Mouse (Mus musculus): Measurements from ENCODE around the gene Eif6. TPM values are rescaled to one million over a fixed set of nuclear protein-coding genes. Genes with fewer than 3 reads are reported as not detected.

The Eif6 gene
- polyA plus RNA-seq (2015; fragmentation: Nextera tagmentation; extraction: Ambion mirVana), result 140 and 156 TPM in 2 replicates

DNA sequence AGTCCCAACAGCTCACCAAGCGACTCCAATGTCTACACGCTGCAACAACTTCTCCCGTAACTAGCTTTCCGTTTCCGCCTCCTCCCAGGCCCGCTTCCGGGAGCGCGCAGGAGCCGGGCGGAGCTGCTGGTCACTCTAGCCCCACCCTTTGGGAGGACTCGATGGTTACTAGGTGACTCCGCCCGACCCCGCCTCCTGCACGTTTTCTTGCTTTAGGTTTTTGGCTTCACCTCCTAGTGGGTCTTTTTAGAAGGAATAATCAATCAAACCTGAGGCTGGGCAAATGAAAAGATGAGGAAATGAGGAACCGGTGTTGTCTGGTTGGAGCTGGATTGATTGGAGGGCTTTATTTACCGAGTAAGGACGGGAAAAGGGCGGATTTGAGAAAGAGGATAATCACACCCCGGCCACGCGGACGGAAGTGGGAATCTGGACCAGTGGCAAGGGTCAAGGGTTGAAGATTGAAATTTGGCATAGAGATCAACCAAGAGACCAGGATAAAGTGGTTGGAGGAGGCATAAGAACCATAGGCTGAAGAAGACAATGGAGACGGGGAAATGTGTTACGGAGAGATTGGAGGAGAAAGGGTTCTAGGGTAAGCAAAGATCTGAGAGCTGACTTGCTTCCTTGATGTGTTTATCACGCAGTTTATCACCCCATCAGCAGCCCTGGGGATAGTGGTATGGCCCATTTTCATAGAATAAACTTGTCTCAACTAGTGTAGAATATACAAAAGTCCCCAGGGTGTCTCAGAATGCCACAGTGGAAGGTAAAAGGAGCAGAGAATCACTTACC, at the start of gene Eif6:
Gene Eif6 (minus strand): TSS at position 296 of the 795 bp plus-strand sequence.
- peak; percentile 96 for ATAC-seq (replicated peaks)

DNA sequence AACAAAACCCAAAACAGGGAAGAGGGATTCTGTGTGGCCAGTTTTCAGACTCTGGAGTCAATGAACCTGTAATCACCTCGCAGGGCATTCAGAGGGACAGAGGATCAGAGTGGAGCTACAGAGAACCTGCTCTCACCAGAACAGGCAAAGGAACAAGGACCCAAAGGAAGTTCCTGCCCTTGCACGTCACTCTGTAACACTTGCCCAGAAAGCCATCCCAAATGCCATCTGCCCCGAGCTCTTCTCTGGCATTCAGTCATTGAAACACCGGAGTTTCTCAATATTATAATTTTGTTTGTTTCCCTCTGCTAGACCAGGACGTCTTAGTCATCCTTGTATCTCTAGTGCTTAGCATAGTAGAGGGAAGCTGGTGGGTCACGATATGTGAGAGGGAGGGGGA, 46.9 kb upstream of the Eif6 start:
- no peak overlapping the region for H3K27ac ChIP-seq
- H3K9me3 ChIP-seq, result no peaks in the 10 kb centered on the region
- no peak overlapping the region for H3K9ac ChIP-seq
- no peak for ATAC-seq (replicated peaks)
- no peak overlapping the region for H3K4me2 ChIP-seq
- 0 out of 2 replicates have a peak, but pooled peaks cover 12% of the 10 kb centered on the region for H3K36me3 ChIP-seq (replicated peaks)
- no peaks in the 10 kb centered on the region for H3K4me1 ChIP-seq
- no peak overlapping the region for H3K4me3 ChIP-seq
- no peaks in the 10 kb centered on the region for H3K27me3 ChIP-seq (replicated peaks)
- WGBS, result 85% methylated on average over 6 of the region's 6 CpGs

More for the DNA sequence above, at the start of gene Eif6:
- Histone ChIP-seq H3K9ac (peak within 1 kb of the TSS; percentile 60), H3K27ac (peak within 1 kb of the TSS; percentile 85), H3K4me1 (peaks cover 21% of the 10 kb centered on the region), H3K9me3 (no peaks in the 10 kb centered on the region), H3K27me3 (replicated peaks) (no peaks in the 10 kb centered on the region), H3K4me2 (peak within 1 kb of the TSS; percentile 85), H3K36me3 (replicated peaks) (peaks cover 12% of the 10 kb centered on the region), H3K4me3 (peak within 1 kb of the TSS; percentile 71)
- 2% methylated on average over 27 of the region's 27 CpGs for WGBS

- no peak overlapping the region for H3K27ac ChIP-seq
- ATAC-seq (replicated peaks), result no peak
- no peaks in the 10 kb centered on the region for H3K9me3 ChIP-seq
- H3K36me3 ChIP-seq (replicated peaks), result 0 out of 2 replicates have a peak, but pooled peaks cover 12% of the 10 kb centered on the region
- WGBS, result 72% methylated on average over 10 of the region's 10 CpGs
- H3K4me1 ChIP-seq, result no peaks in the 10 kb centered on the region
- no peak overlapping the region for H3K4me3 ChIP-seq
- H3K4me2 ChIP-seq, result no peak overlapping the region
- H3K9ac ChIP-seq, result no peak overlapping the region
- no peaks in the 10 kb centered on the region for H3K27me3 ChIP-seq (replicated peaks)
These were observed 46.3 kb upstream of the Eif6 start for GRCm38 (mm10) chr2:155872930-155873507.

- Histone ChIP-seq H3K4me1 (no peaks in the 10 kb centered on the region), H3K9me3 (no peaks in the 10 kb centered on the region), H3K9ac (no peak overlapping the region), H3K4me3 (no peak overlapping the region), H3K4me2 (no peak overlapping the region), H3K36me3 (replicated peaks) (0 out of 2 replicates have a peak, but pooled peaks cover 12% of the 10 kb centered on the region), H3K27ac (no peak overlapping the region), H3K27me3 (replicated peaks) (no peaks in the 10 kb centered on the region)
- ATAC-seq (replicated peaks), result no peak
- WGBS, result 75% methylated on average over 8 of the region's 8 CpGs
These were observed 45.8 kb upstream of the Eif6 start for GRCm38 (mm10) chr2:155872486-155872885.

DNA sequence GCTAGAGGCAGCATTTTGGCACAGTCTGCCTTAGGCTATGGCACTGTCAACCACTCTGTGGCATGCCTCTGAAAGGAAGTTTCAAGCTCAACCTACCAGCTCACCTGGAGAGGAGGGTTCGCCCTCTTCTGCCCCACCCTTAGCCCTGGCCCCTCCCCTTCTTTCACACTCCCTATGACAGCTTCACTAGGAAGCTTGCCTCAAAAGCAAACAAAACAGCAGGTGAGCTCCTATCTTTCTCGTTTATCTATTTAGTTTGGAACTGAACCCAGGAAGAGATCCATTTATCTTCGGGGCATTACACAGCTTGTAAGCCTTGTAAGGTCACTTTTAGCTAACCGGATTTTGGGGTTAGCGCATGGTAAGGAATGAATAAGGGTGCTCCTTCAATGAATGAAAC, 43.0 kb upstream of the Eif6 start:
- H3K27ac ChIP-seq, result no peak overlapping the region
- H3K4me3 ChIP-seq, result no peak overlapping the region
- no peaks in the 10 kb centered on the region for H3K27me3 ChIP-seq (replicated peaks)
- H3K4me1 ChIP-seq, result no peaks in the 10 kb centered on the region
- H3K9ac ChIP-seq, result no peak overlapping the region
- WGBS, result 81% methylated on average over 5 of the region's 5 CpGs
- H3K36me3 ChIP-seq (replicated peaks), result 0 out of 2 replicates have a peak, but pooled peaks cover 5% of the 10 kb centered on the region
- ATAC-seq (replicated peaks), result no peak
- no peak overlapping the region for H3K4me2 ChIP-seq
- no peaks in the 10 kb centered on the region for H3K9me3 ChIP-seq

DNA sequence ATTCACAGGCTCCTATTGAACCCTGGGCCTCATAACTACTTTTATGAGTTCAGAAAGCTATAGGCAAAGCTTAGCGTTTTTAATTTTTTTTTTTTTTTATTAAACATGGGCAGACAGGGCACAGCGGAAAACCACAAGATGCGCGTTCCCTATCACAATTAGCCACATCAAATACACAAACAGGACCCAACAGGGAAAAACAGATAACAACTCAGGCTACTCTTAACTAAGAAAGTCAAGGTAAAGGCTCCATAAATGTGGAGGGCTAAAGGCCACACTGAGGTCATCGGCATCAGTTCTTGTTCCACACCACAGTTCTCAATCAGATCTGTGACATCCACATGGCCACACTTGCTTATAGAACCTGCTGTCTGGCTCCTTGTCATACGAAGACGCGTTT, 41.6 kb upstream of the Eif6 start:
- ATAC-seq (replicated peaks), result no peak
- Histone ChIP-seq H3K27me3 (replicated peaks) (no peaks in the 10 kb centered on the region), H3K9ac (no peak overlapping the region), H3K9me3 (no peaks in the 10 kb centered on the region), H3K27ac (no peak overlapping the region), H3K4me2 (no peak overlapping the region), H3K4me1 (peaks cover 3% of the 10 kb centered on the region), H3K4me3 (no peak overlapping the region), H3K36me3 (replicated peaks) (no peaks in the 10 kb centered on the region)
- 96% methylated on average over 8 of the region's 8 CpGs for whole genome bisulfite sequencing

GRCm38 (mm10) chr2:155863301-155863867, 36.7 kb upstream of the Eif6 start:
- H3K9me3 ChIP-seq, result no peaks in the 10 kb centered on the region
- peak overlapping the region; percentile 13; the same call in 1 of the 2 replicates for H3K4me2 ChIP-seq
- WGBS, result 46% methylated on average over 11 of the region's 11 CpGs
- no peak overlapping the region for H3K4me3 ChIP-seq
- H3K27me3 ChIP-seq (replicated peaks), result no peaks in the 10 kb centered on the region
- no peaks in the 10 kb centered on the region for H3K36me3 ChIP-seq (replicated peaks)
- peak; percentile 74 for ATAC-seq (replicated peaks)
- no peak overlapping the region for H3K9ac ChIP-seq
- peak overlapping the region; percentile 45 for H3K27ac ChIP-seq
- H3K4me1 ChIP-seq, result peaks cover 6% of the 10 kb centered on the region

DNA sequence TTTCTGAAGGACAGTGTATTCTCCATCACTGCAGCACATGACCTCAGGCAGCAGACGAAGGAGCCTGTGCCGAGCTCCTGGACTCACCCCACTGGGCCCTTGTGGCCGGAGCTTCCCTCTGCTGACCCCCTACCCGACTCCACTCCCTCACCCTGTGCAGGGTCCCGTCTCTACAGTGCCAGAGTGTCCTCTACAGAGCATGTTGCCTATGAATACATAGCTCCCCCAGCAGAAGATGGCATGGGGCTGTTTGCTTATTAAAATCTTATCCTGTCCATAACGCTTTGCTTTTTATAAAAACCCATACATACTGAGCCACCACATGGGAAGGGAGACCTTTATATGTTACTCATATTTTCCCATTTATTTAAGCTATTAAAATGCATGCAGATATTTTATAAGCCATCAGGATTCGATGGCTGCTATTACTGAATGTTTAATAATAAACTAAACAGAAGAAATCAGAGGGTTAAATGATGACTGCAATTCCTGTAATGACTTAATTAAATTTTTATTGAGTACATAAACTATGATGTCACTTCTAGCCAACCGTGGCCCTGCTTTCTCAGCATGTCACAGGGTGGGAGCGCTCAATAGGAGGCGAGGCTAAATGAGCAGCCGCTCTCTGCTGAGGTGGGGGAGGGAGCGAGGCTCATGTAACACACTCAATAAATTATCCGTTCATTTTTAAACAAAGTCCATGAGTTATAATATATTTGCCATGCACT, 36.0 kb upstream of the Eif6 start:
- H3K27me3 ChIP-seq (replicated peaks), result no peaks in the 10 kb centered on the region
- H3K9me3 ChIP-seq, result no peaks in the 10 kb centered on the region
- 58% methylated on average over 13 of the region's 13 CpGs for WGBS
- H3K4me1 ChIP-seq, result peaks cover 6% of the 10 kb centered on the region
- ATAC-seq (replicated peaks), result peak; percentile 93
- H3K36me3 ChIP-seq (replicated peaks), result no peaks in the 10 kb centered on the region
- H3K4me2 ChIP-seq, result peak overlapping the region; percentile 13; the same call in 1 of the 2 replicates
- peak overlapping the region; percentile 55; the same call in 1 of the 2 replicates for H3K27ac ChIP-seq
- no peak overlapping the region for H3K9ac ChIP-seq
- no peak overlapping the region for H3K4me3 ChIP-seq

GRCm38 (mm10) chr2:155861581-155861980, 34.9 kb upstream of the Eif6 start:
- no peaks in the 10 kb centered on the region for H3K27me3 ChIP-seq (replicated peaks)
- no peak for ATAC-seq (replicated peaks)
- H3K4me1 ChIP-seq, result peaks cover 6% of the 10 kb centered on the region
- no peak overlapping the region for H3K9ac ChIP-seq
- no peak overlapping the region for H3K27ac ChIP-seq
- H3K4me2 ChIP-seq, result no peak overlapping the region
- H3K4me3 ChIP-seq, result no peak overlapping the region
- no peaks in the 10 kb centered on the region for H3K9me3 ChIP-seq
- H3K36me3 ChIP-seq (replicated peaks), result no peaks in the 10 kb centered on the region
- WGBS, result 94% methylated on average over 6 of the region's 6 CpGs

DNA sequence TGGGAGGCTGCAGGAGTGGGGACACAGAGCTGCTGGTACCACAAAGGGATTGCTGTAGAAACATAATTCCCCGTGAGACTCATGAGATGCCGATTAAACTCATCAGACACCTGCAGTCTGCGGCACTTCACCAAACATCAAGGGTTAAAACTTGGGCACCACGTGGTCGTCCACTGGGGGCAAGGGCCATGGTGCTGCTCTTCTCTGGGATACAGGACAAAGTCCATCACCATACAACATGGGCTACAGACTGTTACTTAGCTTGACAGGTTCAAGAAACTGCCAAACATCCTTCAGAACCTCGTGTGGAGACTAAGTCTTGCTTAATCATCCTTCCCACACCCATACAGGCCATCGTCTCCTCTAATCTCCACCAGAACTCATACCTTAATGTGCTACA, 33.4 kb upstream of the Eif6 start:
- H3K36me3 ChIP-seq (replicated peaks), result no peaks in the 10 kb centered on the region
- no peaks in the 10 kb centered on the region for H3K27me3 ChIP-seq (replicated peaks)
- H3K4me1 ChIP-seq, result peaks cover 6% of the 10 kb centered on the region
- H3K27ac ChIP-seq, result no peak overlapping the region
- no peak overlapping the region for H3K4me2 ChIP-seq
- no peak overlapping the region for H3K4me3 ChIP-seq
- ATAC-seq (replicated peaks), result no peak
- H3K9ac ChIP-seq, result no peak overlapping the region
- no peaks in the 10 kb centered on the region for H3K9me3 ChIP-seq
- 85% methylated on average over 7 of the region's 7 CpGs for WGBS

- H3K4me2 ChIP-seq, result no peak overlapping the region
- H3K9me3 ChIP-seq, result no peaks in the 10 kb centered on the region
- 91% methylated on average over 5 of the region's 5 CpGs for WGBS
- no peaks in the 10 kb centered on the region for H3K27me3 ChIP-seq (replicated peaks)
- no peak for ATAC-seq (replicated peaks)
- no peak overlapping the region for H3K27ac ChIP-seq
- H3K4me3 ChIP-seq, result no peak overlapping the region
- no peak overlapping the region for H3K9ac ChIP-seq
- no peaks in the 10 kb centered on the region for H3K4me1 ChIP-seq
- peaks cover 4% of the 10 kb centered on the region; the same call in 1 of the 2 replicates for H3K36me3 ChIP-seq (replicated peaks)
These were observed 25.8 kb upstream of the Eif6 start for GRCm38 (mm10) chr2:155852536-155852935.

GRCm38 (mm10) chr2:155850120-155850519, 23.4 kb upstream of the Eif6 start:
- no peak for ATAC-seq (replicated peaks)
- H3K4me3 ChIP-seq, result no peak overlapping the region
- peaks cover 13% of the 10 kb centered on the region; the same call in 1 of the 2 replicates for H3K36me3 ChIP-seq (replicated peaks)
- H3K4me1 ChIP-seq, result no peaks in the 10 kb centered on the region
- WGBS, result 86% methylated on average over 7 of the region's 7 CpGs
- no peak overlapping the region for H3K27ac ChIP-seq
- H3K4me2 ChIP-seq, result no peak overlapping the region
- H3K9ac ChIP-seq, result no peak overlapping the region
- H3K9me3 ChIP-seq, result no peaks in the 10 kb centered on the region
- no peaks in the 10 kb centered on the region for H3K27me3 ChIP-seq (replicated peaks)
